Mouse (Mus musculus) forebrain, embryonic 10.5 days (tissue): ENCODE results near the gene Kif24. TPM values are rescaled to one million over a fixed set of nuclear protein-coding genes. Genes with fewer than 3 reads are reported as not detected.

ENCODE experiments used
- DNase-seq: peaks from one replicate; pipeline ENCODE4 v3.0.0-alpha.2; 2017; ENCODE audit warnings: low spot score; ENCODE audit errors: extremely low spot score
- H3K27ac ChIP-seq: fragments of 300-500 bp; sonication (generic); 2 replicates; pipeline ENCODE4 v1.5.1; 2016; ENCODE audit warnings: mild to moderate bottlenecking
- H3K27me3 ChIP-seq: fragments of 300-500 bp; sonication (generic); 2 replicates; pipeline ENCODE4 v1.6.1; 2016; ENCODE audit warnings: mild to moderate bottlenecking; ENCODE audit not compliant: poor library complexity, severe bottlenecking
- H3K36me3 ChIP-seq: fragments of 300-500 bp; sonication (generic); replicated peaks from 2 replicates; pipeline ENCODE4 v1.6.1; 2016; ENCODE audit warnings: mild to moderate bottlenecking, moderate library complexity
- H3K4me1 ChIP-seq: fragments of 300-500 bp; sonication (generic); 2 replicates; pipeline ENCODE4 v1.6.1; 2016
- H3K4me3 ChIP-seq: fragments of 300-500 bp; sonication (generic); 2 replicates; pipeline ENCODE4 v1.5.1; 2016; ENCODE audit warnings: mild to moderate bottlenecking, moderate library complexity
- H3K9me3 ChIP-seq: fragments of 300-500 bp; sonication (generic); 2 replicates; pipeline ENCODE4 v1.6.1; 2016; ENCODE audit warnings: mild to moderate bottlenecking, moderate library complexity
- WGBS: fragments of 180-500 bp; shearing (Covaris S2); methylation state at CpG from one replicate; pipeline ENCODE4 v1.1.7; 2016; 5-methylcytosine and 5-hydroxymethylcytosine counted together
- polyA plus RNA-seq: library from polyadenylated mRNA; unstranded; fragments of >200 nt; fragmentation: Nextera tagmentation; extraction: Ambion mirVana; gene quantifications from 2 replicates; pipeline ENCODE4 v1.2.1, GENCODE M21; 2016

Kif24 gene
- 16.2 and 17.7 TPM in 2 replicates for polyA plus RNA-seq

GRCm38 (mm10) chr4:41464345-41465286 is at the start of gene Kif24, which contains the start of gene Nudt2:
Gene Kif24, minus strand, starts transcription at chr4:41464887.
Gene Nudt2, plus strand, starts transcription at chr4:41465151.
- Histone ChIP-seq H3K27me3 (no peaks in the 10 kb centered on the region), H3K36me3 (peaks cover 38% of the 10 kb centered on the region), H3K9me3 (peaks cover 15% of the 10 kb centered on the region; the same call in 1 of the 2 replicates), H3K4me3 (peak within 1 kb of the TSS; percentile 82), H3K27ac (peak within 1 kb of the TSS; percentile 95), H3K4me1 (peaks cover 27% of the 10 kb centered on the region)
- DNase-seq, result peak; percentile 99
- under 1% methylated on average over 70 of the region's 70 CpGs for WGBS

- Histone ChIP-seq H3K4me3 (no peak overlapping the region), H3K27me3 (peaks cover 41% of the 10 kb centered on the region), H3K4me1 (peaks cover 15% of the 10 kb centered on the region), H3K36me3 (no peaks in the 10 kb centered on the region), H3K9me3 (no peaks in the 10 kb centered on the region), H3K27ac (peak overlapping the region; percentile 67)
- no peak for DNase-seq
- WGBS, result 28% methylated on average over 8 of the region's 8 CpGs
Observed at GRCm38 (mm10) chr4:41513714-41514113, 49.0 kb upstream of the Kif24 start.

GRCm38 (mm10) chr4:41513309-41513708 is 48.6 kb upstream of the Kif24 start:
- peak overlapping the region; percentile 67 for H3K27ac ChIP-seq
- 31% methylated on average over 4 of the region's 4 CpGs for WGBS

GRCm38 (mm10) chr4:41507998-41508397 is 43.3 kb upstream of the Kif24 start:
- Histone ChIP-seq H3K27me3 (peaks cover 65% of the 10 kb centered on the region), H3K4me3 (peak overlapping the region; percentile 58; the same call in 1 of the 2 replicates), H3K9me3 (no peaks in the 10 kb centered on the region), H3K36me3 (no peaks in the 10 kb centered on the region), H3K4me1 (peaks cover 36% of the 10 kb centered on the region), H3K27ac (no peak overlapping the region)
- no peak for DNase-seq
- 38% methylated on average over 7 of the region's 7 CpGs for WGBS

More at GRCm38 (mm10) chr4:41513309-41513708, 48.6 kb upstream of the Kif24 start:
- peaks cover 45% of the 10 kb centered on the region for H3K27me3 ChIP-seq
- H3K9me3 ChIP-seq, result no peaks in the 10 kb centered on the region
- DNase-seq, result no peak
- peaks cover 13% of the 10 kb centered on the region for H3K4me1 ChIP-seq
- no peaks in the 10 kb centered on the region for H3K36me3 ChIP-seq
- H3K4me3 ChIP-seq, result no peak overlapping the region

GRCm38 (mm10) chr4:41507326-41507924 is 42.7 kb upstream of the Kif24 start:
- peaks cover 63% of the 10 kb centered on the region for H3K27me3 ChIP-seq
- peak; percentile 56 for DNase-seq
- H3K27ac ChIP-seq, result peak overlapping the region; percentile 86
- no peaks in the 10 kb centered on the region for H3K36me3 ChIP-seq
- 1% methylated on average over 22 of the region's 22 CpGs for WGBS
- H3K4me3 ChIP-seq, result peak overlapping the region; percentile 58
- H3K4me1 ChIP-seq, result peaks cover 40% of the 10 kb centered on the region
- H3K9me3 ChIP-seq, result no peaks in the 10 kb centered on the region

- peak; percentile 91 for DNase-seq
- H3K27ac ChIP-seq, result peak overlapping the region; percentile 86
- WGBS, result under 1% methylated on average over 29 of the region's 29 CpGs
- H3K4me1 ChIP-seq, result peaks cover 45% of the 10 kb centered on the region
- no peaks in the 10 kb centered on the region for H3K36me3 ChIP-seq
- peaks cover 63% of the 10 kb centered on the region for H3K27me3 ChIP-seq
- H3K4me3 ChIP-seq, result peak overlapping the region; percentile 58
- H3K9me3 ChIP-seq, result no peaks in the 10 kb centered on the region
Observed at GRCm38 (mm10) chr4:41506906-41507305, 42.2 kb upstream of the Kif24 start.

GRCm38 (mm10) chr4:41506156-41506555 is 41.5 kb upstream of the Kif24 start:
- peak overlapping the region; percentile 86; the same call in 1 of the 2 replicates for H3K27ac ChIP-seq
- 9% methylated on average over 13 of the region's 13 CpGs for whole genome bisulfite sequencing
- H3K9me3 ChIP-seq, result no peaks in the 10 kb centered on the region
- peaks cover 50% of the 10 kb centered on the region for H3K4me1 ChIP-seq
- H3K4me3 ChIP-seq, result peak overlapping the region; percentile 58; the same call in 1 of the 2 replicates
- H3K36me3 ChIP-seq, result no peaks in the 10 kb centered on the region
- peak; percentile 60 for DNase-seq
- peaks cover 64% of the 10 kb centered on the region for H3K27me3 ChIP-seq

GRCm38 (mm10) chr4:41505131-41505551 is 40.5 kb upstream of the Kif24 start:
- Histone ChIP-seq H3K4me1 (peaks cover 50% of the 10 kb centered on the region), H3K27ac (no peak overlapping the region)
- no peak for DNase-seq

GRCm38 (mm10) chr4:41504325-41504724 is 39.6 kb upstream of the Kif24 start:
- WGBS, result 79% methylated on average over 5 of the region's 5 CpGs

More at GRCm38 (mm10) chr4:41505131-41505551, 40.5 kb upstream of the Kif24 start:
- Histone ChIP-seq H3K4me3 (no peak overlapping the region), H3K27me3 (peaks cover 69% of the 10 kb centered on the region), H3K36me3 (no peaks in the 10 kb centered on the region), H3K9me3 (no peaks in the 10 kb centered on the region)
- WGBS, result 55% methylated on average over 11 of the region's 11 CpGs

GRCm38 (mm10) chr4:41502986-41503412 is 38.3 kb upstream of the Kif24 start, which contains the start of gene AI464131:
Gene AI464131, minus strand, starts transcription at chr4:41503076.
- Histone ChIP-seq H3K27me3 (peaks cover 69% of the 10 kb centered on the region), H3K27ac (peak within 1 kb of the TSS; percentile 74), H3K9me3 (no peaks in the 10 kb centered on the region), H3K36me3 (no peaks in the 10 kb centered on the region), H3K4me1 (peaks cover 62% of the 10 kb centered on the region), H3K4me3 (peak within 1 kb of the TSS; percentile 51)
- WGBS, result under 1% methylated on average over 18 of the region's 18 CpGs
- peak; percentile 99 for DNase-seq

More at GRCm38 (mm10) chr4:41504325-41504724, 39.6 kb upstream of the Kif24 start:
- Histone ChIP-seq H3K36me3 (no peaks in the 10 kb centered on the region), H3K27me3 (peaks cover 69% of the 10 kb centered on the region), H3K27ac (no peak overlapping the region), H3K4me3 (no peak overlapping the region), H3K4me1 (peaks cover 51% of the 10 kb centered on the region), H3K9me3 (no peaks in the 10 kb centered on the region)
- no peak for DNase-seq

- no peak for DNase-seq
- H3K4me3 ChIP-seq, result peak overlapping the region; percentile 51
- no peaks in the 10 kb centered on the region for H3K36me3 ChIP-seq
- peak overlapping the region; percentile 74 for H3K27ac ChIP-seq
- 8% methylated on average over 20 of the region's 20 CpGs for WGBS
- peaks cover 62% of the 10 kb centered on the region for H3K4me1 ChIP-seq
- peaks cover 69% of the 10 kb centered on the region for H3K27me3 ChIP-seq
- no peaks in the 10 kb centered on the region for H3K9me3 ChIP-seq
Observed at GRCm38 (mm10) chr4:41502171-41502940, 37.7 kb upstream of the Kif24 start.

GRCm38 (mm10) chr4:41500787-41501186 is 36.1 kb upstream of the Kif24 start:
- H3K4me1 ChIP-seq, result peaks cover 50% of the 10 kb centered on the region

More at GRCm38 (mm10) chr4:41500787-41501186, 36.1 kb upstream of the Kif24 start:
- Histone ChIP-seq H3K27ac (no peak overlapping the region), H3K27me3 (peaks cover 80% of the 10 kb centered on the region), H3K4me3 (no peak overlapping the region), H3K9me3 (no peaks in the 10 kb centered on the region), H3K36me3 (peaks cover 2% of the 10 kb centered on the region; the same call in 1 of the 2 replicates)
- no peak for DNase-seq
- 70% methylated on average over 4 of the region's 4 CpGs for WGBS
